Mouse (Mus musculus) lung, postnatal 0 days (tissue): ENCODE data around the gene Nckap5. TPM values are rescaled to one million over a fixed set of nuclear protein-coding genes. Genes with fewer than 3 reads are reported as not detected.

Source experiments
- ATAC-seq: fragments of 200-750 bp; cut with Nextera tagmentation; 2 replicates; pipeline ENCODE4 v1.8.0; 2017; ENCODE audit warnings: moderate library complexity
- DNase-seq: peaks from one replicate; pipeline ENCODE4 v3.0.0-alpha.2; 2016; ENCODE audit warnings: low spot score
- H3K27ac ChIP-seq: fragments of 300-500 bp; sonication (generic); 2 replicates; pipeline ENCODE4 v1.5.1; 2014; ENCODE audit warnings: antibody characterized with exemption, mild to moderate bottlenecking, low read length, mixed read lengths
- H3K27me3 ChIP-seq: fragments of 300-500 bp; sonication (generic); replicated peaks from 2 replicates; pipeline ENCODE4 v1.6.1; 2014; ENCODE audit warnings: low read length, mixed read lengths; ENCODE audit not compliant: insufficient read depth
- H3K36me3 ChIP-seq: fragments of 300-500 bp; sonication (generic); 2 replicates; pipeline ENCODE4 v1.6.1; 2014; ENCODE audit warnings: low read length, mixed read lengths; ENCODE audit not compliant: insufficient read depth
- H3K4me1 ChIP-seq: fragments of 300-500 bp; sonication (generic); 2 replicates; pipeline ENCODE4 v1.6.1; 2014; ENCODE audit warnings: antibody characterized with exemption, low read depth, low read length, mixed read lengths; ENCODE audit not compliant: insufficient read depth
- H3K4me2 ChIP-seq: fragments of 300-500 bp; sonication (generic); replicated peaks from 2 replicates; pipeline ENCODE4 v1.6.1; 2014; ENCODE audit warnings: low read depth, mild to moderate bottlenecking, low read length, moderate library complexity, mixed read lengths
- H3K4me3 ChIP-seq: fragments of 300-500 bp; sonication (generic); 2 replicates; pipeline ENCODE4 v1.5.1; 2014; ENCODE audit warnings: low read depth, low read length
- H3K9ac ChIP-seq: fragments of 300-500 bp; sonication (generic); replicated peaks from 2 replicates; pipeline ENCODE4 v1.6.1; 2014; ENCODE audit warnings: low read depth, mild to moderate bottlenecking
- H3K9me3 ChIP-seq: fragments of 300-500 bp; sonication (generic); 2 replicates; pipeline ENCODE4 v1.6.1; 2016; ENCODE audit warnings: low read length, mixed read lengths
- CTCF ChIP-seq: IDR thresholded peaks from 2 replicates; pipeline ENCODE4 v1.5.1; 2016; ENCODE audit warnings: antibody characterized with exemption, mild to moderate bottlenecking
- EP300 ChIP-seq: IDR thresholded peaks from 2 replicates; pipeline ENCODE4 v1.6.1; 2016; ENCODE audit warnings: antibody characterized with exemption, mild to moderate bottlenecking, control low read depth
- WGBS: fragments of 180-500 bp; shearing (Covaris S2); extraction: QIAGEN DNeasy Blood & Tissue Kit; methylation state at CpG from one replicate; pipeline ENCODE4 v1.1.7; 2014; 5-methylcytosine and 5-hydroxymethylcytosine counted together
- polyA plus RNA-seq: library from polyadenylated mRNA; unstranded; fragments of >200 nt; fragmentation: Nextera tagmentation; extraction: Ambion mirVana; gene quantifications from 2 replicates; pipeline ENCODE4 v1.2.1, GENCODE M21; 2015

Nckap5 gene
- polyA plus RNA-seq, 1 experiment from 2014 or later: 26.0 TPM

GRCm38 (mm10) chr1:126196937-126197336 is 633.7 kb downstream of the Nckap5 start:
- no peak for ATAC-seq
- Histone ChIP-seq H3K27ac (no peak overlapping the region), H3K27me3 (no peaks in the 10 kb centered on the region), H3K4me1 (no peaks in the 10 kb centered on the region), H3K36me3 (no peaks in the 10 kb centered on the region), H3K4me2 (no peak overlapping the region), H3K9ac (no peak overlapping the region), H3K4me3 (no peak overlapping the region), H3K9me3 (no peaks in the 10 kb centered on the region)
- TF ChIP-seq CTCF (no peak), EP300 (no peak)
- no peak for DNase-seq

- Histone ChIP-seq H3K9ac (no peak overlapping the region), H3K27ac (0 out of 2 replicates have a peak overlapping the region, but pooled peaks have one; percentile 6), H3K4me2 (no peak overlapping the region; the same call in 1 of the 2 replicates), H3K4me3 (no peak overlapping the region), H3K36me3 (no peaks in the 10 kb centered on the region), H3K27me3 (no peaks in the 10 kb centered on the region), H3K4me1 (no peaks in the 10 kb centered on the region), H3K9me3 (no peaks in the 10 kb centered on the region)
- DNase-seq (peak; percentile 66), ATAC-seq (peak; percentile 75)
- 43% methylated on average over 4 of the region's 4 CpGs for WGBS
- peak; percentile 85 for TF ChIP-seq EP300
- TF ChIP-seq CTCF: no peak
These were observed 640.2 kb downstream of the Nckap5 start for GRCm38 (mm10) chr1:126190353-126190752.

- no peak overlapping the region for H3K4me2 ChIP-seq
- DNase-seq: no peak
- TF ChIP-seq EP300 (no peak), CTCF (no peak)
- WGBS: 89% methylated on average over 7 of the region's 7 CpGs
- no peak overlapping the region for H3K27ac ChIP-seq
- no peak for ATAC-seq
- no peaks in the 10 kb centered on the region for H3K36me3 ChIP-seq
- H3K9ac ChIP-seq: no peak overlapping the region
- no peak overlapping the region for H3K4me3 ChIP-seq
- H3K9me3 ChIP-seq: no peaks in the 10 kb centered on the region
- no peaks in the 10 kb centered on the region for H3K4me1 ChIP-seq
- no peaks in the 10 kb centered on the region for H3K27me3 ChIP-seq
These were observed 646.8 kb downstream of the Nckap5 start for GRCm38 (mm10) chr1:126183751-126184150.

- DNase-seq: no peak
- peaks cover 4% of the 10 kb centered on the region; the same call in 1 of the 2 replicates for H3K36me3 ChIP-seq
- WGBS: 89% methylated on average over 1 of the region's 1 CpGs
- H3K9me3 ChIP-seq: no peaks in the 10 kb centered on the region
- H3K4me3 ChIP-seq: no peak overlapping the region
- H3K4me1 ChIP-seq: no peaks in the 10 kb centered on the region
- no peaks in the 10 kb centered on the region for H3K27me3 ChIP-seq
- no peak overlapping the region for H3K27ac ChIP-seq
- no peak for TF ChIP-seq CTCF
- TF ChIP-seq EP300: no peak
- ATAC-seq: no peak
- H3K4me2 ChIP-seq: no peak overlapping the region
- H3K9ac ChIP-seq: no peak overlapping the region
These were observed 662.0 kb downstream of the Nckap5 start for GRCm38 (mm10) chr1:126168579-126168978.

GRCm38 (mm10) chr1:126168131-126168530 is 662.5 kb downstream of the Nckap5 start:
- no peaks in the 10 kb centered on the region for H3K9me3 ChIP-seq
- no peak overlapping the region for H3K9ac ChIP-seq
- no peak for TF ChIP-seq EP300
- TF ChIP-seq CTCF: no peak
- no peak overlapping the region for H3K4me3 ChIP-seq
- DNase-seq (no peak), ATAC-seq (no peak)
- peaks cover 4% of the 10 kb centered on the region; the same call in 1 of the 2 replicates for H3K36me3 ChIP-seq
- no peaks in the 10 kb centered on the region for H3K27me3 ChIP-seq
- H3K4me2 ChIP-seq: no peak overlapping the region
- H3K27ac ChIP-seq: no peak overlapping the region
- WGBS: 76% methylated on average over 2 of the region's 2 CpGs
- no peaks in the 10 kb centered on the region for H3K4me1 ChIP-seq

- DNase-seq: no peak
- Histone ChIP-seq H3K36me3 (peaks cover 4% of the 10 kb centered on the region; the same call in 1 of the 2 replicates), H3K27me3 (no peaks in the 10 kb centered on the region), H3K4me3 (no peak overlapping the region), H3K27ac (no peak overlapping the region), H3K4me1 (no peaks in the 10 kb centered on the region), H3K9ac (no peak overlapping the region), H3K4me2 (no peak overlapping the region), H3K9me3 (no peaks in the 10 kb centered on the region)
- 82% methylated on average over 7 of the region's 7 CpGs for WGBS
- no peak for TF ChIP-seq CTCF
- TF ChIP-seq EP300: no peak
- ATAC-seq: no peak
These were observed 663.1 kb downstream of the Nckap5 start for GRCm38 (mm10) chr1:126167546-126167945.

GRCm38 (mm10) chr1:126159287-126159686 is 671.3 kb downstream of the Nckap5 start:
- Histone ChIP-seq H3K4me3 (no peak overlapping the region), H3K27me3 (no peaks in the 10 kb centered on the region), H3K9me3 (no peaks in the 10 kb centered on the region), H3K27ac (no peak overlapping the region), H3K36me3 (no peaks in the 10 kb centered on the region), H3K4me1 (no peaks in the 10 kb centered on the region), H3K9ac (no peak overlapping the region), H3K4me2 (no peak overlapping the region)
- DNase-seq (peak; percentile 57), ATAC-seq (peak; percentile 54)
- WGBS: 47% methylated on average over 6 of the region's 6 CpGs
- TF ChIP-seq CTCF: no peak
- TF ChIP-seq EP300: 0 out of 2 replicates have a peak, but pooled peaks have one; percentile 16
